Mouse (Mus musculus) liver, embryonic 14.5 days (tissue): ENCODE measurements at regions not wholly inside any gene's neighbourhood (a gene's known extent, or its start where the extent isn't known, plus 50 kb on each side); places are given as distances from the start of the nearest gene placed in this dataset.

Experiments used
- ATAC-seq: fragments of 200-750 bp; cut with Nextera tagmentation; 2 replicates; pipeline ENCODE4 v1.8.0; 2017; ENCODE audit warnings: moderate number of reproducible peaks, mild to moderate bottlenecking, moderate library complexity; ENCODE audit not compliant: insufficient read depth
- DNase-seq, 3 experiments: peaks; one replicate each; pipeline ENCODE4 v3.0.0-alpha.2; 2012 to 2013; ENCODE audit warnings: low read depth in 3 of 3, low spot score in 3 of 3
- H3K27ac ChIP-seq: fragments of 300-500 bp; sonication (generic); 2 replicates; pipeline ENCODE4 v1.5.1; 2014; ENCODE audit warnings: moderate library complexity, mild to moderate bottlenecking, control low read depth, inconsistent platforms
- H3K27me3 ChIP-seq: fragments of 300-500 bp; sonication (generic); 2 replicates; pipeline ENCODE4 v1.6.1; 2014; ENCODE audit warnings: mild to moderate bottlenecking, low read length, moderate library complexity; ENCODE audit not compliant: control insufficient read depth, insufficient read depth
- H3K36me3 ChIP-seq: fragments of 300-500 bp; sonication (generic); replicated peaks from 2 replicates; pipeline ENCODE4 v1.6.1; 2014; ENCODE audit warnings: low read depth; ENCODE audit not compliant: control insufficient read depth, insufficient read depth
- H3K4me1 ChIP-seq, 2 experiments: fragments of 200-500 bp in 1 of 2; fragments of 300-500 bp in 1 of 2; sonication (generic) in 1 of 2; replicated peaks; 2 replicates each; pipeline ENCODE4 v1.6.1; 2012 to 2014; ENCODE audit warnings: antibody characterized with exemption in 1 of 2, inconsistent platforms in 1 of 2, low read length in 1 of 2; ENCODE audit not compliant: control insufficient read depth in 2 of 2, insufficient read depth in 2 of 2
- H3K4me2 ChIP-seq: fragments of 300-500 bp; sonication (generic); 2 replicates; pipeline ENCODE4 v1.6.1; 2014; ENCODE audit warnings: low read depth, mild to moderate bottlenecking, control low read depth, moderate library complexity
- H3K4me3 ChIP-seq, 2 experiments: fragments of 200-500 bp in 1 of 2; fragments of 300-500 bp in 1 of 2; sonication (generic) in 1 of 2; 2 replicates each; pipeline ENCODE4 v1.5.1; 2012 to 2014; ENCODE audit warnings: low read depth in 2 of 2, low read length in 2 of 2, mild to moderate bottlenecking in 2 of 2, control low read depth in 1 of 2, inconsistent platforms in 1 of 2, moderate library complexity in 1 of 2; ENCODE audit not compliant: insufficient read depth in 1 of 2
- H3K9ac ChIP-seq: fragments of 300-500 bp; sonication (generic); replicated peaks from 2 replicates; pipeline ENCODE4 v1.6.1; 2014; ENCODE audit warnings: mild to moderate bottlenecking, control low read depth, moderate library complexity
- H3K9me3 ChIP-seq: fragments of 300-500 bp; sonication (generic); 2 replicates; pipeline ENCODE4 v1.6.1; 2016; ENCODE audit warnings: low read length, mixed read lengths; ENCODE audit not compliant: control insufficient read depth
- CTCF ChIP-seq: IDR thresholded peaks from 2 replicates; pipeline ENCODE4 v1.5.1; 2016; ENCODE audit warnings: antibody characterized with exemption, low read depth, control low read depth
- EP300 ChIP-seq: IDR thresholded peaks from 2 replicates; pipeline ENCODE4 v1.6.1; 2016; ENCODE audit warnings: antibody characterized with exemption, low read depth
- WGBS: fragments of 180-500 bp; shearing (Covaris S2); extraction: QIAGEN DNeasy Blood & Tissue Kit; methylation state at CpG from one replicate; pipeline ENCODE4 v1.1.7; 2014; ENCODE audit not compliant: insufficient replicate concordance; 5-methylcytosine and 5-hydroxymethylcytosine counted together

GRCm38 (mm10) chr14:80789131-80789530 is 805.2 kb downstream of the Olfm4 start:
- DNase-seq (no peak), ATAC-seq (no peak)
- no peak overlapping the region for H3K9ac ChIP-seq
- H3K27me3 ChIP-seq = no peaks in the 10 kb centered on the region
- no peaks in the 10 kb centered on the region for H3K9me3 ChIP-seq
- no peak for TF ChIP-seq EP300
- no peaks in the 10 kb centered on the region for H3K4me1 ChIP-seq
- H3K27ac ChIP-seq = no peak overlapping the region
- no peaks in the 10 kb centered on the region for H3K36me3 ChIP-seq
- whole genome bisulfite sequencing = 58% methylated on average over 1 of the region's 1 CpGs
- no peak overlapping the region for H3K4me2 ChIP-seq
- no peak overlapping the region for H3K4me3 ChIP-seq

GRCm38 (mm10) chr14:80799370-80799959 is 815.6 kb downstream of the Olfm4 start:
- no peak for DNase-seq

GRCm38 (mm10) chr14:80830476-80830875 is 846.6 kb downstream of the Olfm4 start:
- H3K4me3 ChIP-seq = no peak overlapping the region
- ATAC-seq = no peak

More at GRCm38 (mm10) chr14:80799370-80799959, 815.6 kb downstream of the Olfm4 start:
- Histone ChIP-seq H3K36me3 (no peaks in the 10 kb centered on the region), H3K4me2 (no peak overlapping the region), H3K4me3 (no peak overlapping the region), H3K9ac (no peak overlapping the region), H3K9me3 (no peaks in the 10 kb centered on the region), H3K4me1 (no peaks in the 10 kb centered on the region), H3K27me3 (no peaks in the 10 kb centered on the region), H3K27ac (no peak overlapping the region)
- WGBS = 57% methylated on average over 6 of the region's 6 CpGs
- no peak for ATAC-seq
- TF ChIP-seq CTCF = no peak
- TF ChIP-seq EP300 = no peak

GRCm38 (mm10) chr14:80844550-80844949 is 860.7 kb downstream of the Olfm4 start:
- Histone ChIP-seq H3K4me2 (no peak overlapping the region), H3K36me3 (no peaks in the 10 kb centered on the region), H3K9me3 (no peaks in the 10 kb centered on the region), H3K27ac (no peak overlapping the region), H3K27me3 (no peaks in the 10 kb centered on the region), H3K4me3 (no peak overlapping the region), H3K9ac (no peak overlapping the region), H3K4me1 (no peaks in the 10 kb centered on the region)
- ATAC-seq (no peak), DNase-seq (no peak)
- TF ChIP-seq CTCF (no peak), EP300 (no peak)
- WGBS = 61% methylated on average over 4 of the region's 4 CpGs

More at GRCm38 (mm10) chr14:80830476-80830875, 846.6 kb downstream of the Olfm4 start:
- TF ChIP-seq CTCF (no peak), EP300 (no peak)
- WGBS = 47% methylated on average over 3 of the region's 3 CpGs
- Histone ChIP-seq H3K4me2 (no peak overlapping the region), H3K9me3 (no peaks in the 10 kb centered on the region), H3K27ac (no peak overlapping the region), H3K36me3 (no peaks in the 10 kb centered on the region), H3K27me3 (no peaks in the 10 kb centered on the region), H3K9ac (no peak overlapping the region), H3K4me1 (no peaks in the 10 kb centered on the region)
- DNase-seq = no peak

GRCm38 (mm10) chr14:80845576-80846269 is 861.8 kb downstream of the Olfm4 start:
- no peak overlapping the region for H3K27ac ChIP-seq
- no peaks in the 10 kb centered on the region for H3K27me3 ChIP-seq
- no peaks in the 10 kb centered on the region for H3K9me3 ChIP-seq
- H3K4me2 ChIP-seq = no peak overlapping the region
- no peaks in the 10 kb centered on the region for H3K36me3 ChIP-seq
- H3K4me1 ChIP-seq = no peaks in the 10 kb centered on the region
- no peak overlapping the region for H3K4me3 ChIP-seq
- H3K9ac ChIP-seq = no peak overlapping the region
- 32% methylated on average over 14 of the region's 14 CpGs for WGBS
- TF ChIP-seq EP300 = no peak
- TF ChIP-seq CTCF = peak; percentile 54; the same call in 1 of the 2 replicates
- ATAC-seq (no peak), DNase-seq (peak in 2 of 3 experiments; percentile 0 to 5)
